10 mouse cellular contexts compared by ENCODE assay signal in the genomic region with DNA sequence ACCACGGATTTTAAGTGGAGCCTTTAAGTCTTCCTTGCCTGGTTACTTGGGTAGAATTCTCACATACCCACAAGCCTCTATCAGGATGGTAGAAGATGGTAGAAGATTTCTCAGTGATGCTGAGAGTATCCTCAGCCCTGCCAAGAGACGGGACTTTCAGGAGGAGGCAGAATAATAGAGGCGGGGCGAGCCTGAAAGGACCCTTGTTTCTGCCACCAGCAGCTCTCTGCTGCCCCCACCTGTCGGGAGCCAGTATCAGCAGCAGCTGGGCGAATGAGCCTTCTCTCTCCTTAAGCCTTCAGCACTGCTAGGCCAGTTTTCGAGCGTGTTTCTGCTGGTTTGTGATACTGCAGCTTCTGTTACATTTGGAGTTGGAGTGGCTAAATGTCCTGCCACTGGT. TPM values are rescaled to one million over a fixed set of nuclear protein-coding genes. Genes with fewer than 3 reads are reported as not detected.
DNase-seq lines count a peak whose midpoint lies in the region; ATAC-seq lines count a peak whose summit lies in the region.
"Had no signal": no experiment of that assay in that cellular context is flagged by ENCODE, and none has a peak within 500 bp of the region (broad histone marks: within the 10 kb centered on the region; RNA-seq: fewer than 3 reads in every experiment).

No protein-coding gene starts in this region.

- no peaks in the 10 kb centered on the region; the same call in 1 of the 2 replicates for H3K4me1 ChIP-seq in hindbrain, embryonic 10.5 days (replicated peaks)
- 0 out of 2 replicates have a peak, but pooled peaks cover 3% of the 10 kb centered on the region for H3K4me1 ChIP-seq in hindbrain, embryonic 13.5 days (replicated peaks)
- H3K4me1 ChIP-seq in embryonic facial prominence, embryonic 14.5 days (ENCODE audit: control insufficient read depth, insufficient read depth, low read length) = no peaks in the 10 kb centered on the region
- no peaks in the 10 kb centered on the region for H3K4me1 ChIP-seq in hindbrain, embryonic 12.5 days
- no peaks in the 10 kb centered on the region for H3K4me1 ChIP-seq in midbrain, embryonic 14.5 days (ENCODE audit: control insufficient read depth, insufficient read depth, low read length)
- H3K4me1 ChIP-seq: embryonic facial prominence, embryonic 12.5 days had no signal

- no peak overlapping the region for H3K4me3 ChIP-seq in hindbrain, embryonic 10.5 days
- no peak overlapping the region for H3K4me3 ChIP-seq in hindbrain, embryonic 13.5 days
- no peak overlapping the region for H3K4me3 ChIP-seq in embryonic facial prominence, embryonic 14.5 days (ENCODE audit: low read depth, low read length)
- H3K4me3 ChIP-seq in hindbrain, embryonic 12.5 days = no peak overlapping the region
- H3K4me3 ChIP-seq in midbrain, embryonic 14.5 days (replicated peaks; ENCODE audit: low read depth, low read length) = no peak overlapping the region
- H3K4me3 ChIP-seq: embryonic facial prominence, embryonic 12.5 days had no signal

- no peak overlapping the region for H3K9ac ChIP-seq in hindbrain, embryonic 13.5 days
- no peak overlapping the region for H3K9ac ChIP-seq in embryonic facial prominence, embryonic 14.5 days (ENCODE audit: low read depth, low read length)
- no peak overlapping the region for H3K9ac ChIP-seq in hindbrain, embryonic 12.5 days
- no peak overlapping the region for H3K9ac ChIP-seq in midbrain, embryonic 14.5 days (replicated peaks; ENCODE audit: low read length)
- H3K9ac ChIP-seq: embryonic facial prominence, embryonic 12.5 days had no signal

- WGBS in hindbrain, embryonic 10.5 days = 10% methylated on average over 8 of the region's 8 CpGs
- 8% methylated on average over 8 of the region's 8 CpGs for WGBS in hindbrain, embryonic 13.5 days
- WGBS in embryonic facial prominence, embryonic 14.5 days = 7% methylated on average over 8 of the region's 8 CpGs
- WGBS in hindbrain, embryonic 12.5 days = 9% methylated on average over 8 of the region's 8 CpGs
- 7% methylated on average over 8 of the region's 8 CpGs for WGBS in midbrain, embryonic 14.5 days

- intact Hi-C loops in left cerebral cortex, postnatal 14 days (cut with DNase I) = loop anchor here (2.0 to 10.0 kb wide), 2 partner anchors 116 to 234 kb away; no protein-coding TSS in a partner anchor

- no peak overlapping the region for H3K4me2 ChIP-seq in hindbrain, embryonic 13.5 days
- H3K4me2 ChIP-seq in embryonic facial prominence, embryonic 14.5 days (ENCODE audit: low read depth, low read length) = no peak overlapping the region
- no peak overlapping the region for H3K4me2 ChIP-seq in hindbrain, embryonic 12.5 days (replicated peaks)
- H3K4me2 ChIP-seq in midbrain, embryonic 14.5 days (ENCODE audit: low read length) = no peak overlapping the region
- H3K4me2 ChIP-seq: embryonic facial prominence, embryonic 12.5 days had no signal

- no peaks in the 10 kb centered on the region for H3K9me3 ChIP-seq in hindbrain, embryonic 10.5 days
- H3K9me3 ChIP-seq in hindbrain, embryonic 13.5 days = no peaks in the 10 kb centered on the region
- H3K9me3 ChIP-seq in embryonic facial prominence, embryonic 14.5 days (ENCODE audit: control insufficient read depth, low read length) = no peaks in the 10 kb centered on the region
- no peaks in the 10 kb centered on the region for H3K9me3 ChIP-seq in hindbrain, embryonic 12.5 days (replicated peaks)
- no peaks in the 10 kb centered on the region for H3K9me3 ChIP-seq in midbrain, embryonic 14.5 days (ENCODE audit: control insufficient read depth, low read length)
- H3K9me3 ChIP-seq: embryonic facial prominence, embryonic 12.5 days; megakaryocyte, embryonic 14.5 days had no signal

- peak; percentile 84 for DNase-seq in hindbrain, embryonic 10.5 days (ENCODE audit: low spot score)
- DNase-seq in ZHBTc4 (ENCODE audit: low read depth, low spot score) = peak; percentile 91
- DNase-seq in embryonic facial prominence, embryonic 14.5 days (ENCODE audit: low spot score) = peak; percentile 74
- DNase-seq in left cerebral cortex, postnatal 14 days (ENCODE audit: low spot score in 2 of 2) = peak; percentile 74 to 79
- peak; percentile 83 for DNase-seq in midbrain, embryonic 14.5 days
- peak; percentile 87 for DNase-seq in testis, postnatal 10 days (ENCODE audit: low spot score)

- peaks cover 46% of the 10 kb centered on the region for H3K27me3 ChIP-seq in hindbrain, embryonic 10.5 days (ENCODE audit: insufficient read depth, poor library complexity, severe bottlenecking)
- peaks cover 18% of the 10 kb centered on the region; the same call in 1 of the 2 replicates for H3K27me3 ChIP-seq in hindbrain, embryonic 13.5 days
- no peaks in the 10 kb centered on the region for H3K27me3 ChIP-seq in embryonic facial prominence, embryonic 14.5 days (replicated peaks; ENCODE audit: control insufficient read depth, insufficient read depth, low read length)
- peaks cover 19% of the 10 kb centered on the region; the same call in 1 of the 2 replicates for H3K27me3 ChIP-seq in hindbrain, embryonic 12.5 days
- no peaks in the 10 kb centered on the region for H3K27me3 ChIP-seq in midbrain, embryonic 14.5 days (ENCODE audit: control insufficient read depth, insufficient read depth, low read length)

- ATAC-seq in hindbrain, embryonic 13.5 days (ENCODE audit: low FRiP score) = no peak
- ATAC-seq in embryonic facial prominence, embryonic 14.5 days (ENCODE audit: low read depth) = no peak
- ATAC-seq in hindbrain, embryonic 12.5 days (ENCODE audit: low FRiP score) = peak; percentile 39
- ATAC-seq in midbrain, embryonic 14.5 days (ENCODE audit: low FRiP score, low TSS enrichment) = no peak; the same call in 1 of the 2 replicates

- H3K27ac ChIP-seq in hindbrain, embryonic 10.5 days = no peak overlapping the region
- no peak overlapping the region for H3K27ac ChIP-seq in hindbrain, embryonic 13.5 days
- H3K27ac ChIP-seq in embryonic facial prominence, embryonic 14.5 days (replicated peaks; ENCODE audit: low read depth, low read length) = no peak overlapping the region
- H3K27ac ChIP-seq in hindbrain, embryonic 12.5 days = no peak overlapping the region
- H3K27ac ChIP-seq in midbrain, embryonic 14.5 days (replicated peaks; ENCODE audit: low read depth, low read length) = no peak overlapping the region
- H3K27ac ChIP-seq: embryonic facial prominence, embryonic 12.5 days had no signal

- no peaks in the 10 kb centered on the region for H3K36me3 ChIP-seq in hindbrain, embryonic 10.5 days
- H3K36me3 ChIP-seq in hindbrain, embryonic 13.5 days = no peaks in the 10 kb centered on the region
- H3K36me3 ChIP-seq in embryonic facial prominence, embryonic 14.5 days (ENCODE audit: control insufficient read depth, insufficient read depth, low read length) = no peaks in the 10 kb centered on the region
- no peaks in the 10 kb centered on the region for H3K36me3 ChIP-seq in hindbrain, embryonic 12.5 days
- no peaks in the 10 kb centered on the region for H3K36me3 ChIP-seq in midbrain, embryonic 14.5 days (ENCODE audit: control insufficient read depth, insufficient read depth, low read length)
- H3K36me3 ChIP-seq: embryonic facial prominence, embryonic 12.5 days had no signal

RNA-seq across cellular contexts. Expression of gene Plin1, which starts 3.5 kb away (rescaled TPM):
- not detected in 2 replicates for polyA plus RNA-seq in hindbrain, embryonic 10.5 days (2016; fragmentation: Nextera tagmentation; extraction: Ambion mirVana)
- 0.13 and 0.17 TPM in 2 replicates for polyA plus RNA-seq in hindbrain, embryonic 13.5 days (2015; fragmentation: Nextera tagmentation; extraction: Ambion mirVana)
- polyA plus RNA-seq in embryonic facial prominence, embryonic 14.5 days (2014; fragmentation: Nextera tagmentation; extraction: Ambion mirVana) = 0.50 and 1.7 TPM in 2 replicates
- polyA plus RNA-seq in hindbrain, embryonic 12.5 days (2016; fragmentation: Nextera tagmentation; extraction: Ambion mirVana) = not detected in 2 replicates
- total RNA-seq in left cerebral cortex, postnatal 14 days (2021) = not detected
- polyA plus RNA-seq in midbrain, embryonic 14.5 days (2014; fragmentation: Nextera tagmentation; extraction: Ambion mirVana) = 0.13 and 1.1 TPM in 2 replicates
- polyA plus RNA-seq: embryonic facial prominence, embryonic 12.5 days had no signal

RNA-seq across cellular contexts. Expression of gene Kif7, which starts 13.6 kb away (rescaled TPM):
- polyA plus RNA-seq in hindbrain, embryonic 10.5 days (2016; fragmentation: Nextera tagmentation; extraction: Ambion mirVana) = 5.2 and 5.9 TPM in 2 replicates
- polyA plus RNA-seq in hindbrain, embryonic 13.5 days (2015; fragmentation: Nextera tagmentation; extraction: Ambion mirVana) = 1.7 and 2.2 TPM in 2 replicates
- polyA plus RNA-seq in embryonic facial prominence, embryonic 14.5 days (2014; fragmentation: Nextera tagmentation; extraction: Ambion mirVana) = 5.3 and 6.2 TPM in 2 replicates
- polyA plus RNA-seq in hindbrain, embryonic 12.5 days (2016; fragmentation: Nextera tagmentation; extraction: Ambion mirVana) = 6.7 and 6.9 TPM in 2 replicates
- total RNA-seq in left cerebral cortex, postnatal 14 days (2021) = 1 to 10 TPM; 1.9 to 2.4 TPM
- polyA plus RNA-seq in midbrain, embryonic 14.5 days (2014; fragmentation: Nextera tagmentation; extraction: Ambion mirVana) = 1.8 and 2.4 TPM in 2 replicates

RNA-seq across cellular contexts. Expression of gene Pex11a, which starts 13.8 kb away (rescaled TPM):
- 8.0 and 8.3 TPM in 2 replicates for polyA plus RNA-seq in hindbrain, embryonic 10.5 days (2016; fragmentation: Nextera tagmentation; extraction: Ambion mirVana)
- 10.9 and 14.6 TPM in 2 replicates for polyA plus RNA-seq in hindbrain, embryonic 13.5 days (2015; fragmentation: Nextera tagmentation; extraction: Ambion mirVana)
- 9.2 and 9.4 TPM in 2 replicates for polyA plus RNA-seq in embryonic facial prominence, embryonic 14.5 days (2014; fragmentation: Nextera tagmentation; extraction: Ambion mirVana)
- polyA plus RNA-seq in hindbrain, embryonic 12.5 days (2016; fragmentation: Nextera tagmentation; extraction: Ambion mirVana) = 6.8 and 9.5 TPM in 2 replicates
- 1 to 10 TPM; 8.2 to 8.7 TPM for total RNA-seq in left cerebral cortex, postnatal 14 days (2021)
- polyA plus RNA-seq in midbrain, embryonic 14.5 days (2014; fragmentation: Nextera tagmentation; extraction: Ambion mirVana) = 10.1 and 11.4 TPM in 2 replicates

RNA-seq across cellular contexts. Expression of gene Wdr93, which starts 13.8 kb away (rescaled TPM):
- polyA plus RNA-seq in hindbrain, embryonic 10.5 days (2016; fragmentation: Nextera tagmentation; extraction: Ambion mirVana) = 0.47 and 0.52 TPM in 2 replicates
- polyA plus RNA-seq in hindbrain, embryonic 13.5 days (2015; fragmentation: Nextera tagmentation; extraction: Ambion mirVana) = 0.47 and 0.65 TPM in 2 replicates
- polyA plus RNA-seq in embryonic facial prominence, embryonic 14.5 days (2014; fragmentation: Nextera tagmentation; extraction: Ambion mirVana) = 0.17 and 1.3 TPM in 2 replicates
- polyA plus RNA-seq in hindbrain, embryonic 12.5 days (2016; fragmentation: Nextera tagmentation; extraction: Ambion mirVana) = 0.57 and 0.72 TPM in 2 replicates
- not detected for total RNA-seq in left cerebral cortex, postnatal 14 days (2021)
- 0.14 TPM in 1 of 2 replicates, not detected in the other for polyA plus RNA-seq in midbrain, embryonic 14.5 days (2014; fragmentation: Nextera tagmentation; extraction: Ambion mirVana)
